Mouse (Mus musculus) megakaryocyte, embryonic 14.5 days (primary cell): ENCODE data around the gene Gm3317.
"Not testable (repeated sequence)": the region's sequence is repeated elsewhere in the genome, so short reads cannot be mapped to it uniquely, and the experiment has no call there.

Experiments
- FLI1 ChIP-seq: IDR thresholded peaks from 2 replicates; pipeline ENCODE4 v1.6.1; 2012; ENCODE audit warnings: low read length, inconsistent platforms, mixed read lengths
- GATA1 ChIP-seq: IDR thresholded peaks from 3 replicates; pipeline ENCODE4 v1.6.1; 2012; ENCODE audit warnings: mixed read lengths, low read length, inconsistent platforms, borderline replicate concordance

DNA sequence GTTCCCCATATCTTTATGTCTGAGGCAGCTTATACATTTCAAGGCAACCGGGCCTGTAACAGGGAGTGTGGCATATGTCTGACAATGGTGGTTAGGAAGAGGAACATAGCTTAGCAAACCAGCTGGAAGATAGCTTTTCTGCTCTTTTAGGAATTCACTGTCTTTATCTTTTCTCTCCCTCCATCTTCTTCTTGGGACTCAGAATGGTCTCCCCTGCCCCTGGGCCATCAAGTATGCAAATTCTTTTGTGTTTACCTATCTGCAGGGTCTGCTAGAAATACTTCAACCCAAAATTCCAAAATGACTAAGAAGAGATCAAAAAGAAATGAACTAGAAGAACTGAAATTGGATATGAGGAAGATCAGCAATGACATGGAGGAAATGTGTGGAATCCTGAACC, at the start of gene Gm3317:
- not testable (repeated sequence) for TF ChIP-seq GATA1, FLI1
